Mouse (Mus musculus) forebrain, embryonic 16.5 days (tissue): ENCODE measurements around the gene Zbtb2. TPM values are rescaled to one million over a fixed set of nuclear protein-coding genes. Genes with fewer than 3 reads are reported as not detected.

Experiments
- ATAC-seq: fragments of 200-750 bp; cut with Nextera tagmentation; 2 replicates; pipeline ENCODE4 v1.8.0; 2017; ENCODE audit warnings: mild to moderate bottlenecking, moderate library complexity
- H3K27ac ChIP-seq: fragments of 300-500 bp; sonication (generic); 2 replicates; pipeline ENCODE4 v1.5.1; 2014; ENCODE audit warnings: low read length, control low read depth
- H3K27me3 ChIP-seq: fragments of 300-500 bp; sonication (generic); replicated peaks from 2 replicates; pipeline ENCODE4 v1.6.1; 2014; ENCODE audit warnings: low read length; ENCODE audit not compliant: control insufficient read depth, insufficient read depth
- H3K36me3 ChIP-seq: fragments of 300-500 bp; sonication (generic); 2 replicates; pipeline ENCODE4 v1.6.1; 2014; ENCODE audit not compliant: control insufficient read depth, insufficient read depth
- H3K4me1 ChIP-seq: fragments of 300-500 bp; sonication (generic); replicated peaks from 2 replicates; pipeline ENCODE4 v1.6.1; 2014; ENCODE audit warnings: low read length; ENCODE audit not compliant: control insufficient read depth, insufficient read depth
- H3K4me2 ChIP-seq: fragments of 300-500 bp; sonication (generic); 2 replicates; pipeline ENCODE4 v1.6.1; 2014; ENCODE audit warnings: mild to moderate bottlenecking, low read length, control low read depth
- H3K4me3 ChIP-seq: fragments of 300-500 bp; sonication (generic); replicated peaks from 2 replicates; pipeline ENCODE4 v1.5.1; 2014; ENCODE audit warnings: mild to moderate bottlenecking, low read length, control low read depth
- H3K9ac ChIP-seq: fragments of 300-500 bp; sonication (generic); replicated peaks from 2 replicates; pipeline ENCODE4 v1.6.1; 2014; ENCODE audit warnings: low read depth, low read length, control low read depth
- H3K9me3 ChIP-seq: fragments of 300-500 bp; sonication (generic); 2 replicates; pipeline ENCODE4 v1.6.1; 2016; ENCODE audit warnings: low read length; ENCODE audit not compliant: control insufficient read depth
- WGBS: fragments of 180-500 bp; shearing (Covaris S2); extraction: QIAGEN DNeasy Blood & Tissue Kit; methylation state at CpG from one replicate; pipeline ENCODE4 v1.1.7; 2014; 5-methylcytosine and 5-hydroxymethylcytosine counted together
- polyA plus RNA-seq: library from polyadenylated mRNA; unstranded; fragments of >200 nt; fragmentation: Nextera tagmentation; extraction: Ambion mirVana; gene quantifications from 2 replicates; pipeline ENCODE4 v1.2.1, GENCODE M21; 2015

Gene Zbtb2
- polyA plus RNA-seq, 1 experiment from 2014 or later = 17.9 TPM

- H3K36me3 ChIP-seq = no peaks in the 10 kb centered on the region
Measured at GRCm38 (mm10) chr10:4332228-4332979, 55.5 kb downstream of the Zbtb2 start.

GRCm38 (mm10) chr10:4327716-4328115, 60.2 kb downstream of the Zbtb2 start:
- no peak for ATAC-seq
- H3K4me2 ChIP-seq = no peak overlapping the region
- H3K4me1 ChIP-seq = no peaks in the 10 kb centered on the region
- H3K9me3 ChIP-seq = no peaks in the 10 kb centered on the region
- H3K4me3 ChIP-seq = no peak overlapping the region
- no peak overlapping the region for H3K27ac ChIP-seq
- no peaks in the 10 kb centered on the region for H3K27me3 ChIP-seq
- no peaks in the 10 kb centered on the region for H3K36me3 ChIP-seq
- H3K9ac ChIP-seq = no peak overlapping the region
- WGBS = 50% methylated on average over 1 of the region's 1 CpGs

More at GRCm38 (mm10) chr10:4332228-4332979, 55.5 kb downstream of the Zbtb2 start:
- H3K9ac ChIP-seq = no peak overlapping the region
- no peaks in the 10 kb centered on the region; the same call in 1 of the 2 replicates for H3K27me3 ChIP-seq
- H3K4me3 ChIP-seq = no peak overlapping the region
- H3K27ac ChIP-seq = no peak overlapping the region
- no peak for ATAC-seq
- H3K4me2 ChIP-seq = no peak overlapping the region
- peaks cover 7% of the 10 kb centered on the region for H3K4me1 ChIP-seq
- H3K9me3 ChIP-seq = no peaks in the 10 kb centered on the region
- 74% methylated on average over 7 of the region's 7 CpGs for WGBS

GRCm38 (mm10) chr10:4325562-4325961, 62.3 kb downstream of the Zbtb2 start:
- no peak overlapping the region for H3K4me3 ChIP-seq
- ATAC-seq = no peak
- WGBS = 73% methylated on average over 5 of the region's 5 CpGs

GRCm38 (mm10) chr10:4323885-4324284, 64.0 kb downstream of the Zbtb2 start:
- Histone ChIP-seq H3K4me1 (no peaks in the 10 kb centered on the region), H3K9ac (no peak overlapping the region), H3K36me3 (no peaks in the 10 kb centered on the region), H3K27me3 (no peaks in the 10 kb centered on the region), H3K4me2 (no peak overlapping the region), H3K4me3 (no peak overlapping the region), H3K9me3 (no peaks in the 10 kb centered on the region), H3K27ac (no peak overlapping the region)
- 90% methylated on average over 8 of the region's 8 CpGs for WGBS
- ATAC-seq = no peak

More at GRCm38 (mm10) chr10:4325562-4325961, 62.3 kb downstream of the Zbtb2 start:
- Histone ChIP-seq H3K9me3 (no peaks in the 10 kb centered on the region), H3K4me2 (no peak overlapping the region), H3K27ac (no peak overlapping the region), H3K36me3 (no peaks in the 10 kb centered on the region), H3K9ac (no peak overlapping the region), H3K27me3 (no peaks in the 10 kb centered on the region), H3K4me1 (no peaks in the 10 kb centered on the region)

Other genes with a start within 250 kb of the Zbtb2 start
- 25.7 and 28.1 TPM in 2 replicates for gene Akap12, start 121.7 kb downstream of the Zbtb2 start, polyA plus RNA-seq
- 53.6 and 57.5 TPM in 2 replicates for gene Rmnd1, start 44.3 kb upstream of the Zbtb2 start, polyA plus RNA-seq
- 12.8 and 14.1 TPM in 2 replicates for gene Armt1, start 44.4 kb upstream of the Zbtb2 start, polyA plus RNA-seq
- 0.14 and 0.27 TPM in 2 replicates for gene Ccdc170, start 94.4 kb upstream of the Zbtb2 start, polyA plus RNA-seq
- 0.22 and 0.24 TPM in 2 replicates for gene Esr1, start 223.5 kb upstream of the Zbtb2 start, polyA plus RNA-seq